Mouse (Mus musculus): ENCODE measurements around the gene Nrxn1.

- TF ChIP-seq EP300 (IDR thresholded peaks at IDR 0.05; ENCODE audit: insufficient read depth, low read depth, low read length) (no peak), CTCF (IDR thresholded peaks at IDR 0.05) (no peak), POLR2A (IDR thresholded peaks at IDR 0.05; ENCODE audit: insufficient read depth, low read depth, low read length) (no peak)
These were observed 67.7 kb downstream of the Nrxn1 start for GRCm38 (mm10) chr17:91025061-91025623.
